8 mouse cellular contexts compared by ENCODE assay signal in the genomic region with DNA sequence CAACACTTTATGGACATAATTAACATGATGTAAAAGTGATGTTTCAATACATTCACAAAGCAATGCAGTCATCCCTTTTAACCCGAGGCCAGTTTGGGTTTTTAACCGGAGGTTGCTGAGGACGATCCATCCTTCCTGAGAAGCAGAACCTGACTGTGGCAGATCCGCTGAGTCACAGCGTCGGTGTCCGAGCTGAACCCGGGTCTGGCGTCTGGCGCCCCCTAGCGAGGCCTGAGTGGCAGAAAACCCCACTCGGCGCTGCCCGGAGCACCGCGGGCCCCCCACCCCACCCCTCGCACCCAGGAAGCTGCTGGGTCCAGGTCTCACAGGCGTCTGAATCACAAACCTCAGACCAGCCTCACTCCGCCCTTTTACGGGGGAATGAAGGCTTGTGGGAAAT. TPM values are rescaled to one million over a fixed set of nuclear protein-coding genes. Genes with fewer than 3 reads are reported as not detected.
DNase-seq lines count a peak whose midpoint lies in the region; ATAC-seq lines count a peak whose summit lies in the region.
"Had no signal": no experiment of that assay in that cellular context is flagged by ENCODE, and none has a peak within 500 bp of the region (broad histone marks: within the 10 kb centered on the region; RNA-seq: fewer than 3 reads in every experiment).

No protein-coding gene starts in this region.

- no peaks in the 10 kb centered on the region for H3K27me3 ChIP-seq in intestine, embryonic 15.5 days (replicated peaks)
- H3K27me3 ChIP-seq in liver, embryonic 12.5 days (replicated peaks): peaks cover 36% of the 10 kb centered on the region; the same call in 1 of the 2 replicates
- H3K27me3 ChIP-seq: hindbrain, embryonic 15.5 days had no signal

- H3K36me3 ChIP-seq in intestine, embryonic 15.5 days: no peaks in the 10 kb centered on the region
- no peaks in the 10 kb centered on the region for H3K36me3 ChIP-seq in liver, embryonic 12.5 days

- no peak overlapping the region for H3K27ac ChIP-seq in intestine, embryonic 15.5 days
- H3K27ac ChIP-seq in liver, embryonic 12.5 days: no peak overlapping the region
- H3K27ac ChIP-seq: hindbrain, embryonic 15.5 days had no signal

- no peak overlapping the region for H3K4me3 ChIP-seq in intestine, embryonic 15.5 days (replicated peaks)
- peak overlapping the region; percentile 22 for H3K4me3 ChIP-seq in liver, embryonic 12.5 days
- H3K4me3 ChIP-seq: hindbrain, embryonic 15.5 days had no signal

- DNase-seq in urinary bladder, postnatal 25 days (ENCODE audit: low spot score): peak; percentile 54
- no peak for DNase-seq in urinary bladder, postnatal 10 days (ENCODE audit: low spot score)
- peak; percentile 72 for DNase-seq in cerebellum, adult 11-12 months
- peak; percentile 53 for DNase-seq in forelimb bud, embryonic 11.5 days (ENCODE audit: low read depth, low spot score)
- peak; percentile 70 for DNase-seq in retina, postnatal 1 day

- no peaks in the 10 kb centered on the region for H3K9me3 ChIP-seq in intestine, embryonic 15.5 days
- H3K9me3 ChIP-seq in liver, embryonic 12.5 days (replicated peaks): no peaks in the 10 kb centered on the region
- H3K9me3 ChIP-seq: hindbrain, embryonic 15.5 days had no signal

- H3K4me2 ChIP-seq in intestine, embryonic 15.5 days (replicated peaks): peak overlapping the region; percentile 49
- H3K4me2 ChIP-seq in liver, embryonic 12.5 days: peak overlapping the region; percentile 52
- H3K4me2 ChIP-seq: hindbrain, embryonic 15.5 days had no signal

- WGBS in intestine, embryonic 15.5 days: 4% methylated on average over 20 of the region's 20 CpGs
- 5% methylated on average over 20 of the region's 20 CpGs for WGBS in liver, embryonic 12.5 days (ENCODE audit: insufficient replicate concordance)

- peaks cover 7% of the 10 kb centered on the region; the same call in 1 of the 2 replicates for H3K4me1 ChIP-seq in intestine, embryonic 15.5 days (replicated peaks)
- H3K4me1 ChIP-seq in liver, embryonic 12.5 days: peaks cover 5% of the 10 kb centered on the region; the same call in 1 of the 2 replicates

- peak; percentile 55 for ATAC-seq in intestine, embryonic 15.5 days
- peak; percentile 51 for ATAC-seq in liver, embryonic 12.5 days

- H3K9ac ChIP-seq in intestine, embryonic 15.5 days: no peak overlapping the region
- no peak overlapping the region for H3K9ac ChIP-seq in liver, embryonic 12.5 days
- H3K9ac ChIP-seq: hindbrain, embryonic 15.5 days had no signal

RNA-seq across cellular contexts. Expression of gene Mapt, which starts 47.0 kb away (rescaled TPM):
- 14.4 and 17.0 TPM in 2 replicates for polyA plus RNA-seq in intestine, embryonic 15.5 days (2015; fragmentation: Nextera tagmentation; extraction: Ambion mirVana)
- polyA plus RNA-seq in liver, embryonic 12.5 days (2016; fragmentation: Nextera tagmentation; extraction: Ambion mirVana): 0.24 and 0.42 TPM in 2 replicates

Comparison
In these comparisons a context has a peak if more than half of its experiments do, and no peak if none do; other contexts are left out.
1. RNA of gene Mapt, which starts 47.0 kb away (polyA plus RNA-seq): 14.4 to 17.0 TPM in intestine, embryonic 15.5 days; 0.24 to 0.42 TPM in liver, embryonic 12.5 days; every median in the first group is over 10 times any median in the second.